Mouse (Mus musculus) forebrain, embryonic 16.5 days (tissue): ENCODE measurements around the gene Nudt15. TPM values are rescaled to one million over a fixed set of nuclear protein-coding genes. Genes with fewer than 3 reads are reported as not detected.
"Not testable (repeated sequence)": the region's sequence is repeated elsewhere in the genome, so short reads cannot be mapped to it uniquely, and the experiment has no call there.

Source experiments
- ATAC-seq: fragments of 200-750 bp; cut with Nextera tagmentation; 2 replicates; pipeline ENCODE4 v1.8.0; 2017; ENCODE audit warnings: mild to moderate bottlenecking, moderate library complexity
- H3K27ac ChIP-seq: fragments of 300-500 bp; sonication (generic); 2 replicates; pipeline ENCODE4 v1.5.1; 2014; ENCODE audit warnings: low read length, control low read depth
- H3K27me3 ChIP-seq: fragments of 300-500 bp; sonication (generic); replicated peaks from 2 replicates; pipeline ENCODE4 v1.6.1; 2014; ENCODE audit warnings: low read length; ENCODE audit not compliant: control insufficient read depth, insufficient read depth
- H3K36me3 ChIP-seq: fragments of 300-500 bp; sonication (generic); 2 replicates; pipeline ENCODE4 v1.6.1; 2014; ENCODE audit not compliant: control insufficient read depth, insufficient read depth
- H3K4me1 ChIP-seq: fragments of 300-500 bp; sonication (generic); replicated peaks from 2 replicates; pipeline ENCODE4 v1.6.1; 2014; ENCODE audit warnings: low read length; ENCODE audit not compliant: control insufficient read depth, insufficient read depth
- H3K4me2 ChIP-seq: fragments of 300-500 bp; sonication (generic); 2 replicates; pipeline ENCODE4 v1.6.1; 2014; ENCODE audit warnings: mild to moderate bottlenecking, low read length, control low read depth
- H3K4me3 ChIP-seq: fragments of 300-500 bp; sonication (generic); replicated peaks from 2 replicates; pipeline ENCODE4 v1.5.1; 2014; ENCODE audit warnings: mild to moderate bottlenecking, low read length, control low read depth
- H3K9ac ChIP-seq: fragments of 300-500 bp; sonication (generic); replicated peaks from 2 replicates; pipeline ENCODE4 v1.6.1; 2014; ENCODE audit warnings: low read depth, low read length, control low read depth
- H3K9me3 ChIP-seq: fragments of 300-500 bp; sonication (generic); 2 replicates; pipeline ENCODE4 v1.6.1; 2016; ENCODE audit warnings: low read length; ENCODE audit not compliant: control insufficient read depth
- WGBS: fragments of 180-500 bp; shearing (Covaris S2); extraction: QIAGEN DNeasy Blood & Tissue Kit; methylation state at CpG from one replicate; pipeline ENCODE4 v1.1.7; 2014; 5-methylcytosine and 5-hydroxymethylcytosine counted together
- polyA plus RNA-seq: library from polyadenylated mRNA; unstranded; fragments of >200 nt; fragmentation: Nextera tagmentation; extraction: Ambion mirVana; gene quantifications from 2 replicates; pipeline ENCODE4 v1.2.1, GENCODE M21; 2015

Gene Nudt15
- 7.1 and 7.6 TPM in 2 replicates for polyA plus RNA-seq

DNA sequence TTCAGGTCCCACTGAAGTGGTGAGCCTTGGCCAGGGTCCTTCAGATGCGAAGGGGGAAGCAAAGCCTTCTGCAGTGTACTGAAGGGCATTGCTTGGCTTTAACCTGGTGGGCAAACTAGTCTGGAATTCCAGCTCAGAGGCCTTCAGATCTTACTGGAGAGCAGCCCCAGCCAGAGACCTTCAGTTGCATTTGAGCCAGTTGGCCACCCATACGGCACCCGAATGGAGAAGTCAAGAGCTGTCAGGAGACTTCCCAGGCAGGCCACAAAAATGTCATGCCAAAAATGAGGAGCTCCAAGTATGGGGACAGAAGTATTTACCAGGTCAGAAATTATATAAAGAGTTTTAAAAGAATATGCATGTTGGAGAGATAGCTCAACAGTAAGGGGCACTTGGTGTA is at the start of gene Nudt15:
Gene Nudt15 (minus strand): TSS at position 192 of the 400 bp plus-strand sequence.
- ATAC-seq, result no peak
- WGBS, result 87% methylated on average over 3 of the region's 3 CpGs
- no peaks in the 10 kb centered on the region for H3K27me3 ChIP-seq
- no peaks in the 10 kb centered on the region for H3K4me1 ChIP-seq
- no peak within 1 kb of the TSS for H3K4me2 ChIP-seq
- no peak within 1 kb of the TSS for H3K9ac ChIP-seq
- H3K9me3 ChIP-seq, result no peaks in the 10 kb centered on the region
- H3K4me3 ChIP-seq, result no peak within 1 kb of the TSS
- no peak within 1 kb of the TSS for H3K27ac ChIP-seq
- H3K36me3 ChIP-seq, result no peaks in the 10 kb centered on the region

DNA sequence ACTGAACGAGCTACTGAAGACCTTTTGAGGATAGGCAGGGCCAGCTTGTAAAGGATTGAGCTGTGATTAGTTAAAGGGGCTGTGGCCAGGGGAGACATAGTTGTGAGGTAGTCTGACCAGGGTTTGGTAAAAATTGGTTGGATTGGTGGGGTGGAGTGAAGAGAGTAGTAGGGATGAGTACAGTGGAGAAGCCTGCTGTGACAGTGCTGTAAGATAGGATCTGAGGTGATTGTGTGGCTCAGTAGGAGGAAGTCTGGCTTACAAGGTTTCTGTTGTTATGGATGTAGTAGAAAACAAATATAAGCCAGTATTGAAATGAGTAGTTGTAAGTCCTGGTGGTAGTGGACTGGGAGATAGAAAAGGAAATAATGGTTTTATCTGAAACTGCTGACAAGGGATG is 44.1 kb upstream of the Nudt15 start:
- 77% methylated on average over 1 of the region's 1 CpGs for WGBS
- no peak overlapping the region for H3K4me2 ChIP-seq
- no peaks in the 10 kb centered on the region for H3K27me3 ChIP-seq
- H3K4me1 ChIP-seq, result no peaks in the 10 kb centered on the region
- no peak overlapping the region for H3K4me3 ChIP-seq
- H3K27ac ChIP-seq, result no peak overlapping the region
- H3K9me3 ChIP-seq, result no peaks in the 10 kb centered on the region
- H3K9ac ChIP-seq, result no peak overlapping the region
- no peak for ATAC-seq
- H3K36me3 ChIP-seq, result peaks cover 11% of the 10 kb centered on the region; the same call in 1 of the 2 replicates

DNA sequence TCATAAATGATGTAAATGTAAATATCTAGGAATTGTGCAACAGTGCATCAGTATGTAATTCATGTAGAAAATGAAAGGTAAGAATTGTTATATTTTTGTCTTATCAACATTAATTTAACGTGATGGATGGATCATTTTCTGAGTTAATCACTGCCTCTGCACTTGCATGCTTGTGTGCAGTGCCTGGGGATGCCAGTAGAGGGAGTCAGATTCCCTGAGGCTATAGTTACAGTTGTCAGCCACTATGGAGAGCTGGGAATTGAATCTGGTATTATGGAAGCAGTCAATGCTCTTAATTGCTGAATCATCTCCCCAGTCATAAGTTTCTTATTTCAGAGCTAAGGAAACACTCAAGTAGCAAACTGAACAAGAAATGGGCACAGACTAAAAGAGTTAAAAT is 40.0 kb upstream of the Nudt15 start:
- WGBS, result 70% methylated on average over 1 of the region's 1 CpGs
- Histone ChIP-seq H3K9ac (no peak overlapping the region), H3K4me3 (no peak overlapping the region), H3K36me3 (peaks cover 9% of the 10 kb centered on the region), H3K27ac (no peak overlapping the region), H3K4me2 (no peak overlapping the region), H3K9me3 (0 out of 2 replicates have a peak, but pooled peaks cover 2% of the 10 kb centered on the region), H3K27me3 (no peaks in the 10 kb centered on the region), H3K4me1 (no peaks in the 10 kb centered on the region)
- ATAC-seq, result no peak

DNA sequence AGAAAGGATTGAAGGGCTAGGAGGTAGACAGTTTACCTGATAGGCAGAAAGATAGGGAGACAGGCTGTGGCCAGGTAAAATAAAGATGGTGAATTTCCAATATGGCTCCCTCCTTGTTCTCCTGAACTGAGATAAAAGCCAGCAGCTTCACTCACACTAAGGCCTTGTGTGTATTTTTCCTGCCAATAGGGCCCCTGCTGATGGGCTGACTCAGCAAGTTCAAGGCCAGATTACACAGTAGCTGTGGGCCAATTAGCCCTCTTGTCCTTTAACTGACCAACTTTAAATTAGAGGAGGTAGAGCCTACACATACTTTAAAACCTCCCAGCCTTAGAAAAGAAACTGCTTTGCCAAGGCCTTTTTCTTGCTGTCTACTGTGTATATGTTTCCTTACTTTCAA is 28.3 kb upstream of the Nudt15 start:
- no peak overlapping the region for H3K27ac ChIP-seq
- H3K4me2 ChIP-seq, result no peak overlapping the region
- H3K9ac ChIP-seq, result no peak overlapping the region
- H3K4me3 ChIP-seq, result no peak overlapping the region
- no peaks in the 10 kb centered on the region for H3K4me1 ChIP-seq
- ATAC-seq, result no peak
- H3K36me3 ChIP-seq, result no peaks in the 10 kb centered on the region; the same call in 1 of the 2 replicates
- H3K27me3 ChIP-seq, result no peaks in the 10 kb centered on the region
- no peaks in the 10 kb centered on the region for H3K9me3 ChIP-seq

DNA sequence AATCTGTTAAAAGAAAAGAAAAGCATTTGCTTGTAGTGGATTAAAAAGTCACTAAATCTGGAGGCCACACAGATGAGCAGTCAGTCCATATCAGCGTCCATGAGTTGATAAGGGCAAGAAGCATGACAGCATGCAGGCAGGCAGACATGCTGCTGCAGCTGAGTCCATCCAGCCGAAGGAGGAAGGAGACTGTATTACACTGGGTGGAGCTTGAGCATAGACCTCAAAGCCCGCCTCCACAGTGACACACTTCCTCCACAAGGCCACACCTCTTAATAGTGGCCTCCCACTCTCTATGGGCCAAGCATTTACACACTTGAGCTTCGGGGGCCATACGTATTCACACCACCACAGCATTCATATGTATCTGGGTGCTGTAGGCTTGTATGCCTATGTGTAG is 26.0 kb upstream of the Nudt15 start:
- Histone ChIP-seq H3K27me3 (no peaks in the 10 kb centered on the region), H3K4me1 (no peaks in the 10 kb centered on the region), H3K27ac (no peak overlapping the region), H3K9me3 (no peaks in the 10 kb centered on the region), H3K4me2 (no peak overlapping the region), H3K9ac (no peak overlapping the region), H3K4me3 (no peak overlapping the region), H3K36me3 (no peaks in the 10 kb centered on the region; the same call in none of the 2 replicates)
- ATAC-seq, result no peak
- 96% methylated on average over 5 of the region's 5 CpGs for WGBS

DNA sequence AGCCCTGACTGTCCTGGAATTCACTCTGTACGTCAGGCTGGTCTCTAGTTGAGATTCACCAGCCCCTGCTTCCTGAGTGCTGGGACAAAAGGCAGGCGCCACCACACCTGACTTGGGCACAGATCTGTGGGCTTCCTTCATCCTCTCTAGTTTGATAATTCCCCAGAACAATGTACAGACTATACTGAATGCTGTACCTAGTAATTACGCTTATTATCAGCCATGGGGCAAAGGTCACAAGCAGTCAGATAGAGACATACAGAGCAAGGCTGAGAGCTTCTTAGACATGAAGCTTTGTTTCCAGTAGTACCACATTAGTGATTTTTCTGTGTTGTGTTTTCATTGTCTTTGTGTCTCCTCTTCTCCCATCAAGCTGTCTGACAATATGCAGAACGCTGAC is 23.1 kb upstream of the Nudt15 start:
- no peaks in the 10 kb centered on the region for H3K27me3 ChIP-seq
- H3K9ac ChIP-seq, result no peak overlapping the region
- no peak overlapping the region for H3K27ac ChIP-seq
- no peak overlapping the region for H3K4me2 ChIP-seq
- WGBS, result 92% methylated on average over 4 of the region's 4 CpGs
- H3K4me3 ChIP-seq, result no peak overlapping the region
- peaks cover 2% of the 10 kb centered on the region for H3K36me3 ChIP-seq
- no peak for ATAC-seq
- no peaks in the 10 kb centered on the region for H3K4me1 ChIP-seq
- no peaks in the 10 kb centered on the region for H3K9me3 ChIP-seq

DNA sequence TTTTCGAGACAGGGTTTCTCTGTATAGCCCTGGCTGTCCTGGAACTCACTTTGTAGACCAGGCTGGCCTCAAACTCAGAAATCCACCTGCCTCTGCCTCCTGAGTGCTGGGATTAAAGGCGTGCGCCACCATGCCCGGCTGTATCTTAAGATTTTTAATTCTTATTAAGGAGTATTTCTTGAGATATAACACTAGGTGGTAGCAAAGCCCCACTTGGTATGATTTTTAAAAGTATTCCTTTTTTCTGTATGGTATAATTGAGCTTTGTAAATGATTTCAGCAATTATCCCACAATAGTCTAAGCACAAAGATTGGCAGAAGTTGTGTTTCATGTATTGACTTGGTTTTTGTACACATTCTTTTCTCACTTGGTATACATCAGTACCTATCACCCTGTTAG is 21.8 kb upstream of the Nudt15 start:
- not testable (repeated sequence) for H3K27ac ChIP-seq, ATAC-seq, H3K36me3 ChIP-seq, H3K9ac ChIP-seq, H3K27me3 ChIP-seq, H3K4me1 ChIP-seq, H3K9me3 ChIP-seq, H3K4me2 ChIP-seq, H3K4me3 ChIP-seq
- 90% methylated on average over 4 of the region's 4 CpGs for WGBS

DNA sequence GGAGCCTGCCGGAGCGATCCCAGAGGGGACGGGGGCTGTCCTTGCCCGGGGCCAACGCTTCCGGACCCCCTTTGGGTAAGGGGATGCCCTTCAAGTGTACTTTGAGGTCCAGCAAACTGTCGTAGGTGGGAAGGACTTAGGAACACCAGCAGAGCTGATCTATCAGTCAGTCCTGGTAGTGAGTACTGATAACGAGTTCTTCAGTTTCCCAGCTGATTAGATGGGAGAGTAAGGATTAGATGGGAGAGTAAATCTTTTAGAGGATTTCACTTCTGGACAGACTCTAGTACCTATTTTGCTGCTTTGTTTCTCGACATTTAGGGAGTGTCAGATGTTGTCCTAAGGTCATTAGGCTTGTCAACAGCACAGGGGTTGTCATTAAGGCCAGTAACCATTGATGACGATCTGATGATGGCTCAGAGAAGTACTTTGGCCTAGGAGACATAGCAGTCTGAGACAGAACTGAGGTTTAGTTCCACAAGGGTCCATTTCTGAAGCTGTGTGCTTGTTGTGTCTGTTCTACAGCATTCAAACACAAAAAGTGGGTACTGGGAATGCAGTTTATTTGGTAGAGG is 5.2 kb upstream of the Nudt15 start:
- ATAC-seq, result no peak; the same call in 1 of the 2 replicates
- WGBS, result under 1% methylated on average over 10 of the region's 10 CpGs

DNA sequence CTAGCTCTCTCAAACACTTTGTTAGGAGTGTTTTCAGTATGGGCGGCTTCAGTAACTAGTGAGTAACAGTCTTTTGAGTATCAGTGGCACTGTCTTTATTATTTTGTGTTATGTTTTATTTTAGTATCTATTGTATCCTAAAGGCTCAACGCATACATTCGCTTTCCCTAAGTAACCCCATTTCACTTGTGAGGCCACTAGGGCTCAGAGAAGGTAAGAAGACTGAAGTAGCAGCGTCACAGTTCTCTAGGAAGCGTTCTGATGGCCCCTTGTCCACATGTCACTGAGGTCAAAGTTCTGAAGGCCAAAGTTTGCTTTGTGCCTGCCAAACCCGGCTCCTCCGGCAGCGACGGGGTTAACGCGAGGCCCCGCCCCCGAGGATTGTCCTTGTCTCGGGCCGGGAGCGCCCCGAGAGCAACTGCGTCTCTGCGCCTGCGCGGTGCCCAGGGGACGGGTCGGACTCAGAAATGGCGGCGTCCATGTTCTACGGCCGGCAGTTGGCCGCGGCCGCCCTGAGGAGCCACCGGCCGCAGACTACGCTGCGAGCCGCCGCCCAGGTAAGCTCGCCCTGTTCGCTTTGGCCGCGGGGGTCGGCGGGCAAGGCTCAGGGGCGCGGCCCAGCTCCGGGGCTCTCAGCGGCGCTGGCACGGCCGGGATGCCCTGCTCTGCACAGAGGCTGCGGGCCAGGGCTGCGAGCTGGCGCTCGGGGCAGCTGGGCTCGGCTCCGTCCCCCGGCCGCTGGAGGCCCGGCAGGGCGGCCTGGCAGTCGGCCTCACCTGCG is 4.5 kb upstream of the Nudt15 start:
- Histone ChIP-seq H3K4me1 (peaks cover 9% of the 10 kb centered on the region), H3K4me2 (peak overlapping the region; percentile 91), H3K9me3 (no peaks in the 10 kb centered on the region), H3K27me3 (no peaks in the 10 kb centered on the region), H3K4me3 (peak overlapping the region; percentile 94), H3K9ac (peak overlapping the region; percentile 94), H3K27ac (peak overlapping the region; percentile 48), H3K36me3 (no peaks in the 10 kb centered on the region)
- WGBS, result 3% methylated on average over 53 of the region's 61 CpGs
- peak; percentile 96 for ATAC-seq

More for the DNA sequence above, 5.2 kb upstream of the Nudt15 start:
- Histone ChIP-seq H3K9me3 (no peaks in the 10 kb centered on the region), H3K4me1 (peaks cover 9% of the 10 kb centered on the region), H3K36me3 (no peaks in the 10 kb centered on the region), H3K4me3 (peak overlapping the region; percentile 94), H3K27ac (peak overlapping the region; percentile 48), H3K27me3 (no peaks in the 10 kb centered on the region), H3K4me2 (peak overlapping the region; percentile 91), H3K9ac (peak overlapping the region; percentile 94)
